Mouse (Mus musculus) hematopoietic stem cell, adult 5-6 weeks (primary cell): ENCODE data around the gene Izumo4. TPM values are rescaled to one million over a fixed set of nuclear protein-coding genes. Genes with fewer than 3 reads are reported as not detected.

ENCODE experiments used
- ATAC-seq, 2 experiments: fragments of 125-278 bp in 1 of 2; replicated peaks in 1 of 2; 2 replicates each; pipeline ENCODE4 v1.8.0; 2016 to 2017; ENCODE audit warnings: inconsistent platforms in 2 of 2, mild to moderate bottlenecking in 2 of 2, moderate number of reproducible peaks in 2 of 2, low read depth in 1 of 2, moderate TSS enrichment in 1 of 2; ENCODE audit not compliant: low FRiP score in 2 of 2, poor library complexity in 2 of 2, severe bottlenecking in 2 of 2, insufficient read depth in 1 of 2, low TSS enrichment in 1 of 2
- total RNA-seq: library from RNA; stranded (forward); fragments of 172-1452, 232-1000 nt; gene quantifications from 2 replicates; pipeline ENCODE4 v1.2.3, GENCODE M21; 2017

The Izumo4 gene
- total RNA-seq, 1 experiment from 2014 or later, result 10.4 TPM

GRCm38 (mm10) chr10:80678601-80679377, 23.2 kb upstream of the Izumo4 start:
- ATAC-seq, result peak in 1 of 2 experiments; percentile 8; a peak in 1 of 4 replicates

DNA sequence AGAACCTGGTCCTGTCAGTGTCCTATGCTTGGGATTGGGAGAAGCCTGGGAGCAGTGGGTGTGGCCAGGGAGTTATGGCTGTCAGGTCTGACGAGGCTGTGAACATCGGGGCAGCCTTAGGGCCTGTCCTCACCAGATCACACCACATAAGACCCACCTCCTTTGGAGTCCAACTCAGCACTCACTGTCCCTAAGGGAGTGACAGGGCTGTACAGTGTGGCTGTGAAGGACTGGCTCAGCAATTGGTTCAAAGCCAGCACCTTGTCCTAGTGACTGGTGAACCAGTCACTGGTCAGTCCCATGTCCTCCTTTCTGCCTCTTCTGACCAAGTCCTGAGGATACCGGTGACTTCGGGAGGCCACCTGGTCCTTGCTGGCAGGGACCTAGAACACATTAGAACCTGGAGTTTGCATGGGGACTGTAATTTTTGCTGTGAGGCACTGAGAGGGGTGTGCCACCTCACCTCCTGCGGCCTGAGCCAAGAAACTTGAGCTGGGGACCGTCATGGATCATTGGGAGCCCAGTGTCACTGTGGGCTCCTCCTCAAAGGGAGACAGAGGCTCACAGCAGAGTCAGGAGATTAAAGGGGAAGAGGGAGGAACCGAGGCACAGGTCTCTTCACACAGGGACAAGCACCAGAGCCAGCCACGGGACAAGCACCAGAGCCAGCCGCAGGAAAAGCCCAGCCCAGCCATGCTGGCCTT, 22.3 kb upstream of the Izumo4 start:
- ATAC-seq, result no peak

DNA sequence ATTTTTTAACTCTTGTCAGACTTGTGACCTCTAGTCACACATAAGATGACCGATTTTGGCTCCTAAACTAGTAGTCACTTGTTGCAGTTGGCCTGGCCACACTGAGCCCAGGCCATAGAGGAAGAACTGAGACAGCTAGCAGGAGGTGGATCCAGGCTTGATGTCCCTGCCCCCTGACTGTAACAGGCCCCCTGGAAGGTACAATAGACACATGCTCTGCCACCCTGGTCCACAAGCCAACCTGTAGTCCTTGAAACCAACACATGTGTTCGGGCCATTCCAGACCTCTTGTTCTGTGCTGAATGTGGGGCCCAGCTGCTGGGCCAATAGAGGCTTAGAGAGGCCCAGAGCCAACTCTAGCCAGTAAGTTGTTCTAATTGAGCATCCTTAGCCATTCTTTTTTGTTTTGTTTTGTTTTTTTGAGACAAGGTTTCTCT, 21.7 kb upstream of the Izumo4 start:
- ATAC-seq, result no peak

- ATAC-seq, result no peak
These were observed 20.0 kb upstream of the Izumo4 start for GRCm38 (mm10) chr10:80682003-80682402.

- no peak for ATAC-seq
These were observed 18.3 kb upstream of the Izumo4 start for GRCm38 (mm10) chr10:80683647-80684046.

- peak; percentile 75 for ATAC-seq
These were observed 17.8 kb upstream of the Izumo4 start for GRCm38 (mm10) chr10:80684214-80684613.

DNA sequence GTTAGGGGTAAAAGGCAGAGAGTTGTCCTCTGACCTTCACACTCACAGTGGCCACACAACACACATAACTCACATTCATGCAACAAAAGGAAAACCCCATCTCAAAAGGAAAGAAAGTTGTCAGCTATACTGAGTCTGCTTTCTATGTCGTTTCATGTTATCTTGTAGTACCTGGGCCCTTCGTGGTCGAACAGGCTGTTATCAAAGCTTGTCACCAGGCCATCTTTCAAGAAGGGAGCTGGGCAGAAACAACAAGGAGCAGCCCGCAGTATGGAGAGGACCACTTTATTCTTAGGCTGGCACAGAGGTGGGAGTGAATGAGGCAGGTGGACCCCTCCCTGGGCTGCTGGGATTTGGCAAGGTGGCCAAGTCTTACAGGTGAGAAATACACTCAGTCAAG, 17.0 kb upstream of the Izumo4 start:
- no peak for ATAC-seq

GRCm38 (mm10) chr10:80686617-80687016, 15.4 kb upstream of the Izumo4 start:
- ATAC-seq, result no peak

- 0 out of 4 replicates have a peak, but pooled peaks of 1 of the 2 experiments have one; percentile 46 for ATAC-seq
These were observed 14.1 kb upstream of the Izumo4 start for GRCm38 (mm10) chr10:80687850-80688249.

DNA sequence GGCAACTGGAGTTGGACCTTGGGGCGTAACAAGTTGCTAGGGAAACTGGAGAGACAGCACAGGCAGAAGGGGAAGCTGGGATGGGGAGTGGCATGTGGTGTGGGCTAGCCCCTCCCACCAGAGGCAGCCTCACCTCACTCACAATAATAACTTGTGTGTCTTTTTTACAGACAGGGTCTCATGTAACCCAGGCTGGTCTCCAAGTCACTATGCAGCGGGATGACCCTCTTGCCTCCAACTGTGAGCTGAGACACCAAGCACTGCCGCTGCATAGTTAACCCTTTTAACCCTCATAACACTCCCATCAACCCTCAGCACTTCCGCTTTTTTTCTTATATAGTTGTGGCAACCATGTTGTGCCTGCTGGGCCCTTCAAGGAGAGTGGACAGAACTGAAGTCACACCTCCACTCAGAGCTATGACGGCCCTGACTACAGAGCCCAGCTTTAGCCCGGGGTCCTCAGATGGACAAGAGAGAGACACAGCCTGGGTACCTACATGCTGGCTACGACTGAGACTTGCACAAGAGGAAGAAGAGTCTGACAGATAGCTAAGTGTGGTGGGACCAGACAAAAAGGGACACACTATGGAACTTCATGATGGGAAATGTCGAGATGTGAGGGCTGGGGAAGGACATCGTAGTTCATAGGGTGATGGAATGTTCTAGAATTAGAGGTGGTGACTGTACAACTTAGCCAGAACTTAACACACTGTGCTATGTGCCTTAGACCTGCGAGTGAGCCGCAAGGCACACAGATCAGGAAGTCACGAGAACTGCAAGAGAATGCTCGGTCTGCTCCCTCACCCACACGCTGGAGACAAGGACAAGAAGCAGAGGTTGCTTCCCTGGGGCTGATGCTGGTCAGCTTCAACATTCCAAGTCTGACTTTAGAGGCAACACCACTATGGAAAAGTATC, 9.5 kb upstream of the Izumo4 start:
- peak; percentile 39 to 60 for ATAC-seq

DNA sequence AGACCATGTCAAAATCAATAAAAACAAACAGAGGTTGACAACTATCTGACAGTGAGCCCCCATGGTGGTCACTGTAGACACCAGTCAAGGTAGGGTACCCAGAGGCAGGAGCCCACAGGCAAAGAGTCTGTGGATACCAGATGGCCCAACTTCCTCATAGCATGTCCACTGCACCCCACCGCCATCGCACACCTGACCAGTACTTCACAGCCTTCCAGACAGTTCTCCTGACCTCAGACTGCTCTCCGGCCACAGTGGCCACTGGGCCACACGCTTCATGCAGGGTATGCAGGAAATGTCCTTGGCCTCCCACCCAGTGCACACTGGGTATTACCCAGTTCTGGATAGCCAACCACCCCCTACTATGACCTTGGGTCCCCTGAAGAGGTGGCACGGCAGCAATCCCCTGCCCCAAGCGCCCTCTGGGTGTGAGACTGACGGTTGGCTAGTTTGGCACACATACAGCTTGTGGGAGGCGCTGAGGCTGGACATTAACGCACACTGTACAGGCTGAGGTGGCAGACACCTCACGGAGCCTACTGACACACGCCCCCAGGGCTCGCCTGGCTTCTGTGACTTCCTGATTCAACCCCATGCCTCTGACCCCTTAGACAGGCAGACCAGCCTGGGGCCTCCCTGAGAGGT, 8.5 kb upstream of the Izumo4 start:
- ATAC-seq, result no peak

GRCm38 (mm10) chr10:80694159-80694938, 7.6 kb upstream of the Izumo4 start:
- ATAC-seq, result no peak

DNA sequence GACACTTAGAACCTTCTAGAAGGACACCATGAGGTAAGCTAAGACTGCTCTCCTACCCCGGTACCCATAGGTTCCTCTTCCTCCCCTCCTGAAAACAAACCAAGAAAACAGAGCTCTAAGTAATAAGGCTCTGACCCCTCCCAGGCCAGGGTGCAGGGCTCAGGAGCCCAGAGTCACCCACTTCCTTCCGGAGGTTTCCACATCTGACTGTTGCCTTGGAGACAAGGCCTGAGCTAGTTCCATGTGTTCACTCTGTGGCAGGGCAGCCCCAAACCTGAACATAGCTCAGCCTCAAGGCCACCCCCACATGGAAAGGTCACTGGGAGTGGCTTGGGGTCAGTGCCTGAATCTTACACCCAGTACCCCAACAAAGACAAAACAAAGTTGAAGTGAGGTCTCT, 6.8 kb upstream of the Izumo4 start:
- peak; percentile 83 to 85 for ATAC-seq

GRCm38 (mm10) chr10:80695801-80696501, 6.0 kb upstream of the Izumo4 start:
- ATAC-seq, result no peak

DNA sequence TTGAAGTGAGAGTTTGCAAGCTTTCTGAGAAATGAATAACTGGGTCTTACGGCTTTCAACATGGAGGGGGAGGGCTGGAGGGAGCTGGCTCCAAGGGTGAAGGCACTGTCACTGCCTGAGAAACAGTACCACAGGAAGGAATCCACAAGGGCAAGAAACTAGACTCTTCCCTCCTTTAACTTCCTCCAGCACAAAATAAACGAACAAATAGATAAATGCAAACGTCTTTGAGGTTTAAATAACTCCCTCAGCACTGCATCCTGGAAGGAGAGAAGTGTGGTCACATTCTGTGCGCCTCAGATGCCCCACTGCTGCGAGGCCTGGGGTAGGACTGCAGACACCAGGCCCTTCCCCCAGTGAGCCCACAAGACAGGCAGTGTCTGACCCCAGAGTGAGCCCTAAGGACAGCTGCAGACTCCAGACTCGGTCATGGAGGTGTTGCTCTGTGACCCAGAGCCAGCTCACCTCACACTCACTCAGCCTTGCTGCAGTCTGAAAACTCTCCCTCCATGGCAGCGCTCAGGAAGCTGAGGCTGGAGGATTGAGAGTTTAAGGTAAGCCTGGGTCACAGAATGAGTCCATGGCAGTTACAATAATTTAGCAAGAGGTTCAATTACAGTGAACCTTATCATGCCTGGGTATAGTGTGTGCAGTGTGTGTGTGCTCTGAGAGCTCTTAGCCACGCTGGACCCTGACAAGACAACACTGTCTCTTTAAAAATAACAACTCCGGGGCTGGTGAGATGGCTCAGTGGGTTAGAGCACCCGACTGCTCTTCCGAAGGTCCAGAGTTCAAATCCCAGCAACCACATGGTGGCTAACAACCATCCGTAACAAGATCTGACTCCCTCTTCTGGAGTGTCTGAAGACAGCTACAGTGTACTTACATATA, 5.2 kb upstream of the Izumo4 start:
- no peak for ATAC-seq
